Mouse (Mus musculus) thymus, postnatal 4 days (tissue): ENCODE data around the gene Fuca1.

Experiments used
- DNase-seq: peaks from one replicate; pipeline ENCODE4 v3.0.0; 2021

The Fuca1 gene

GRCm38 (mm10) chr4:135920304-135921241 lies at the start of gene Fuca1:
Gene Fuca1 (plus strand): TSS chr4:135920735.
- peak; percentile 98 for DNase-seq

DNA sequence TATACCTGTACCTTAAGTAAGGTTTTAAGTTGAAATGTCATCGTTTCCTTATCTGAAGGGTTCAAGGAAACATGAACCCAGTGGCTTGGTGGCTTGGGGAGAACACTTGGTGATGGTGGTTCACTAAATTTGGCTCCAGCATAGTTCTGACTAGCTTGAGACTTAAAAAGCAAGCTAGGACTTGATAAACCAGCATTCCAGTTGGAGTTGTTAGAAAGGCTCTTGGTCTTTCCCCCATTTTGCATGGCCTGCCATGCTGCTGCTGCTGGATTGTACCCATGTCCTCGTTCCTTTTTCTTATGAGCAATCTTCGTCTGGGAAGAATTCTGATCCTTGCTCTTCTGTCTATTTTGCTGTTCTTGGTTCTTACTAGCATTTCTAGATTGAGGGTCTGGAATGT lies 48.5 kb upstream of the Fuca1 start:
- no peak for DNase-seq

- DNase-seq: peak; percentile 18
These were observed 47.7 kb upstream of the Fuca1 start for GRCm38 (mm10) chr4:135872589-135873391.

- peak; percentile 87 for DNase-seq
These were observed 46.9 kb upstream of the Fuca1 start, which contains the start of gene Pnrc2 for GRCm38 (mm10) chr4:135873526-135874202. Gene Pnrc2 (minus strand): TSS chr4:135873850.

DNA sequence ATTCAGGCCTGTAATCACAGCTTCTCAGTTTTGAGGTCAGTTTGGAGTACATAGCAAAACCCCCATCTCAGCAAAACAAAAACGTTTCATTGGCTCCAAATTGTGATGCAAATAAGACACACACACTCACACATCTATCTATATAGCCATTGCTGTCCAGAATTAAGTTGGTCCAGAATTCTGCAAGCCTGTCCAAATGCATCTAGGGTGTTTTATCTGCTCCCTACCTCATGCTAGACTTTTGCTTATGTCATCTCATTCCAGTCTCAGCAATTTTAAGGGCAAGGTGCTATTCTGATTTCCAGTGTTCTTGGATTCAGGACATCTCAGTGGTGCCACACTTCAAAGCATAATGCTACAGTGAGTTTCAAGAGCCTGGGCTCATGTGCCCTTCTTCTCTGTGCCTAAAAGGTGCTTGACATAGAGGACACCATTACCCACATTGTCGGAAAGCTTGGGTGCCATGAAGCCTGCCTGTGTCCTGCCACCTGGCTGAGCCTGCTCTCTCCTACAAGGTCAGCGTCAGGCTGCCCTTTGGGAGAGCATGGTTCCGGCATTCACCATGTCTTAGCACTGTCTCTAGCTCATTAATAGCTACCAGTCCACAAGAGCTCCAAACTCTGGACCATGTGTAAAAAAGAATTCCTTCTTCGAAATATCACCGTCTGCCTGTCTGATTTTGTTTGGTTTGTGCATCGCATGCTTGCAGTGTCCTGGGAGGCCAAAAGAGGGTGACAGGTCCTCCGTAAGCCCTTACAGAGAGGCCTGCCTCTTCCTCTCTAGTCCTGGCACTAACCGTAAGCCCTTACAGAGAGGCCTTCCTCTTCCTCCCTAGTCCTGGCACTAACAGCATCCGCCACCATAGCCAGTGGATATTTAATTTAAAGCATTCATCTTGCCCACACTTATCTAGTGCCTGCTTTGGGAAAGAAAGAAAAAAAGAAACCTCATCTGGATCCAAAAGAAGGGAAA lies 45.7 kb upstream of the Fuca1 start:
- DNase-seq: peak; percentile 31

DNA sequence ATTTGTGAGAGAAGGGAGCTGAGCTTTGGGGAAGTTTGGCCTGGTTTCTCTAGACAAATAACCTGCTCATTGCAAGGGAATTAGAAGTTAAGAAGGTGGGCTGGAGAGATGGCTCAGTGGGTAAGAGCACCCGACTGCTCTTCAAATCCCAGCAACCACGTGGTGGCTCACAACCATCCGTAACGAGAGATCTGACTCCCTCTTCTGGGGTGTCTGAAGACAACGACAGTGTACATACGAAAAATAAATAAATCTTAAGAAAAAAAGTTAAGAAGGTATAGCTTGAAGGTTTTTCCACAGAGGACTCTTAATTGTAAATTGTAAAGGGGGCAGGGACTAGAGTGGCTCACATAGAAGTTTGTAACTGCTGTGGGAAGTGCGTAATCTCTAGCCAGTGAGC lies 45.0 kb upstream of the Fuca1 start:
- DNase-seq: peak; percentile 54

- peak; percentile 72 for DNase-seq
These were observed 44.4 kb upstream of the Fuca1 start for GRCm38 (mm10) chr4:135875991-135876582.

GRCm38 (mm10) chr4:135876583-135877020 lies 43.9 kb upstream of the Fuca1 start:
- DNase-seq: peak; percentile 73

- no peak for DNase-seq
These were observed 42.8 kb upstream of the Fuca1 start for GRCm38 (mm10) chr4:135877742-135878141.

GRCm38 (mm10) chr4:135879021-135879420 lies 41.5 kb upstream of the Fuca1 start:
- DNase-seq: no peak

- no peak for DNase-seq
These were observed 40.5 kb upstream of the Fuca1 start for GRCm38 (mm10) chr4:135880018-135880417.

DNA sequence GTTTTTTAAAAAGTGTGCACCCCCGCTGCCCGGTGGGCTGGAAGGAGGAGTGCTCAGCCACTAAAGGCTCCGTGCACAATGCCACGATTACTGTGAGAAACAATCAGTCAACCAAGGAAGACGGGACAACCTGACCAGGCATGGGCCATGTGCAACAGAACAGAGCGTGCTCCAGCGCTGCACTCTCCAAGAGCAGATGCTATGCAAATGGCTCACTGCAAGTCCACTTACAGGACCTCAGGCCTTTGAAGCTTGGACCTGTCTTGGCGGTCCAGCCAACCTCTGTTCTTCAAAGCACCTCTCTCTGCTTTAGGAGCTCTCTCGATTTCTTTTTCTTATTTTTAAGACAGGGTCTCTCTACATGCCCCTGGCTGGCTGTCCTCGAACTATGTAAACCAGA lies 40.0 kb upstream of the Fuca1 start:
- DNase-seq: no peak

GRCm38 (mm10) chr4:135882023-135882422 lies 38.5 kb upstream of the Fuca1 start:
- no peak for DNase-seq

DNA sequence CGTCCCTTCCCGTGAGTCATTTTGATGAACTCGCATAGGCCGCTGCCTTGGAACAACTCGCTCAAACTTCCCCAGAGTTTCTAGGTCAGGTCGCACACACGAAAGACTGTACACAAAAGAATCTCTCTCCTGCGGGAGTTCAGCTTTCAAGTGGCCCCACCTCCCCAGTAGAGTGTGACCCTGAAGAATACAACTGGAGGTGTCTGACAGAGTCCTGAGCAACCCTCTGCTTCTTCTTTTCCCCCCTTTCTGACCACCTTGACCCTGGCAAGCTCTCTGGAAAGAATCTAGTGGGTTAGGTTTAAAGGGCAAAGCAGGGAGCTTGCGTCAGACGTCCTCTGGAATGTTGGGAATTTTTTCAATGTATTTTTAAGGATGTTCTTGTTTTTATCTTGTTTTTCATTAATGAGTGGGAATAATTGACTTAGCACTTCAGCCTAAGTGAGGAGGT lies 37.1 kb upstream of the Fuca1 start:
- peak; percentile 43 for DNase-seq

DNA sequence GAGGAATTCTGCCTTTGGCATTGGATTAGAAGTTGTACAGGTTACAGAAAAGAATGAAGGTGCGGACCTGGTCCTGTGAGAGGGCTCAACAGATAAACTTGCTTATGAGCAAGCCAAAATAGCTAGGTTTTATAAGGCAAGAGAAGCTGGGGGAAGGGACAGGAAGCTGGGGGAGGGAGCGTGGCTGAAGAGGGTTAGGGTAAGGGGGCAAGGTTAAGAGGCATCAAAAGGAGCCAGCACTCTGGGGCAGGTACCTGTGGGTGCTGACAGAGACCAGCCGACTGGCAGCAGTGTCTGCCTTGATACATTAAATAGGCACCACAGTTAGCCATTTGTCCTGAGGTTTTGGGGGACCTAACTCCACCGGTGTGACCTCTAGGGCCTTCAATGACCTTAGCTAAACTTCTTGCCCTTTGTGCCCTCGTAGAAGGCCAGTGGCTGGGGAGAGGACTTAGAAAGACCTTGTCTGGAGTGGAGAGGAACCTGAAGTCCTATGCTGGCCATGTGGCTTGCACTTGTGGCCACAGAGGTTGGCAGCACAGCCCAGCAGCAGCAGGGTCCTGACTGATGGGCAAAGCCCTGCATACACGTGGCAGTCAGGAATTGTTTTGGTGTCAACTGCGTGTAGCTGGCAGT lies 36.5 kb upstream of the Fuca1 start:
- peak; percentile 65 for DNase-seq

GRCm38 (mm10) chr4:135884531-135884930 lies 36.0 kb upstream of the Fuca1 start:
- no peak for DNase-seq

DNA sequence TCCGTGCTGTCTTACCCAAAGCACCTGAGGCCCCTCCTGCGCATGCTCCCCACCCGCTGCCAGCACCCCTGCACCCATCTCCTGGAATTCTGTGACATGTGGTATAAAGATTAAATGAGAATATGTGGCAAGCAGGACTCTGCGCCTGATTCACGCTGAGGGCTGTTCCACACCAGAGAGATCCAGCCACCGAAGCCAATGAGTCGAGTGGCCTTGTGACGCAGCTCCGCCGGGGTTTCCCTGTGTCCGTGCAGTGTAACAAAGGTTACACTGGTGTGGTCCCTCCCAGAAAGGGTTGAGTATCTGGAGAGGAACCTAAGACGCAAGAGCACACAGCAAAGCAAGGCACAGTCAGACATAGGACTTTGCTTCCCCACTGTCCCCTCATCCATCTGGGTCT lies 34.9 kb upstream of the Fuca1 start:
- DNase-seq: no peak

- DNase-seq: no peak
These were observed 34.4 kb upstream of the Fuca1 start for GRCm38 (mm10) chr4:135886184-135886583.

- DNase-seq: peak; percentile 6
These were observed 32.0 kb upstream of the Fuca1 start for GRCm38 (mm10) chr4:135888448-135889057.
